Mouse (Mus musculus): Measurements from ENCODE around the gene Ldlrap1. TPM values are rescaled to one million over a fixed set of nuclear protein-coding genes. Genes with fewer than 3 reads are reported as not detected.
A peak's percentile ranks its signal among the peaks of the same experiment; 100 is the strongest.

Gene Ldlrap1
- total and polyA plus RNA-seq, 2 experiments from 2014 or later, result 1.7 to 2.3 TPM

DNA sequence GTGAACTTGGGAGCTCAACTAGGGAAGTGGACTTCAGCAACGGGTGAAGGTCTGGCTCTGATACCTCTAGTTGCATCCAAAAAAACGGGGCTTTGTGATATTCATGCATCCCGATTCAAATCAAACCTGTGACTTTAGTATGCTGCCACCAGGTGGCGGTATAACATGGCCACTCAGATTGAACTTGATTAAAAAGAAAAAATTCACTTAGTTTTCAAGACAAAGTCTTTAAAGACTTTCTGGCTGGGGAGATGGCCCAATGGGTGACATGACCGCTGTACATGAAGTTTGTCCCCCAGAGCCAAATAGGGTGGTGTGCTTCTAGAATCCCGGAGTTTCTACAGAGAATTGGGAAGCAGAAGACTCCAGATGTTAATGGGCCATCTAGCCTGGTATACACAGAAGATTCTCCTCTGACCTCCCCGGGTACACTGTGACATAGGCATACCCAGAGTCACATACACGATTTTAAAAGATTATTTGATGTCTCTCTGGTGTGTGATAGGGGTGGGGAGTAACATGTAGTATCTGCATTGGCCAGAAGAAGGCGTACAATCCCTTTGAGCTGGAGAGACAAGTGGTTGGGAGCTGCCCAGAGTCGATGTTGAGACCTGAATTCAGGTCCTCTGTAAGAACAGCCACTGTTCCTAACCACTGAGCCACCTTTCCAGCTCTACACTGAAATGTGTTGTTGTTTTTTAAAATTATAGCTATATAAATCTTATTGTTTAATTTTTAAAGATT, 25.6 kb upstream of the Ldlrap1 start:
- Histone ChIP-seq H3K4me1 (ENCODE audit: insufficient read depth) (no peaks in the 10 kb centered on the region), H3K4me2 (ENCODE audit: low read depth) (no peak overlapping the region), H3K27ac (ENCODE audit: low read depth, low read length) (no peak overlapping the region), H3K9me3 (ENCODE audit: low read length) (no peaks in the 10 kb centered on the region), H3K4me3 (ENCODE audit: low read depth, low read length) (no peak overlapping the region), H3K36me3 (ENCODE audit: insufficient read depth) (no peaks in the 10 kb centered on the region), H3K27me3 (ENCODE audit: insufficient read depth, low read length) (no peaks in the 10 kb centered on the region), H3K9ac (no peak overlapping the region)
- DNase-seq (peak; percentile 82), ATAC-seq (no peak)
- peak; percentile 86 for TF ChIP-seq CTCF (IDR thresholded peaks at IDR 0.05; ENCODE audit: low read depth)
- WGBS, result 44% methylated on average over 10 of the region's 10 CpGs

DNA sequence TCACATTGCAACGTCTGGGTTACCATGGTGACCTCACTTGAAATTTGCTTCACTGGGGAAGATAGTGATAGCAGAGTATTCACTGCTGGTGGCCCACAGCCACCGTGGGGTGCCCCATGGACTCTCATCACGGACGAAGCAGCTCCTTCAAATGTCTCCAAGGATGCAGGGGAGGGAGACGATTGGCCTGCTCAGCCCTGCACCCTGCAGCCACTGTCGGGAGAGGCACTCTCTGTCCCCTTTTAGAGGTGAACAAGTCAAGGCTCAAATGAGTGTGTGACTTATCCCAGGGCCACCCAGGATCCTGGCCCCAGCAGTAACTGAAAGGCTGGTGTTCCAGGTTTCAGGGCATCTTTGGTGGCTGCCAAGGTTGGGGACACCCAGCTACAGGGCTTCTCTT, 23.9 kb upstream of the Ldlrap1 start:
- 59% methylated on average over 6 of the region's 6 CpGs for WGBS
- Histone ChIP-seq H3K36me3 (ENCODE audit: insufficient read depth) (no peaks in the 10 kb centered on the region), H3K27ac (ENCODE audit: low read depth, low read length) (no peak overlapping the region), H3K4me3 (ENCODE audit: low read depth, low read length) (no peak overlapping the region), H3K4me2 (ENCODE audit: low read depth) (no peak overlapping the region), H3K9me3 (ENCODE audit: low read length) (no peaks in the 10 kb centered on the region), H3K9ac (no peak overlapping the region), H3K4me1 (ENCODE audit: insufficient read depth) (no peaks in the 10 kb centered on the region), H3K27me3 (ENCODE audit: insufficient read depth, low read length) (no peaks in the 10 kb centered on the region)
- TF ChIP-seq CTCF (IDR thresholded peaks at IDR 0.05; ENCODE audit: low read depth), result no peak
- ATAC-seq (no peak), DNase-seq (no peak)

DNA sequence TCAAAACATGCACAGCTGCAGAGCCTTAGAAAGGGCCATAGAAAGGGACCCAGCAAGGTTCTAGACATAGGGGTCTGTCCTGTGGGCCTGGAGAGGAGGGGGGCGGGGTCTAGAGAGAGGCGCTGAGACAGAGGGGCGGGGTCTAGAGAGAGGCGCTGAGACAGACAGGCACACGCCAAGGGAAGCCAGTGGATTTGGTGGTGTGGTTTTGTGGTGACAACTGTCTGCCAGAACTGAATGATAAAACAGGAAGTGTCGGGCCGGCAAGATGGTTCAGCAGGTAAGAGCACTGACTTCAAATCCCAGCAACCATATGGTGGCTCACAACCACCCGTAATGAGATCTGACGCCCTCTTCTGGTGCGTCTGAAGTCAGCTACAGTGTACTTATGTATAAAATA, 19.1 kb upstream of the Ldlrap1 start:
- Histone ChIP-seq H3K27me3 (ENCODE audit: insufficient read depth, low read length) (no peaks in the 10 kb centered on the region), H3K36me3 (ENCODE audit: insufficient read depth) (no peaks in the 10 kb centered on the region), H3K27ac (ENCODE audit: low read depth, low read length) (no peak overlapping the region), H3K9me3 (ENCODE audit: low read length) (no peaks in the 10 kb centered on the region), H3K9ac (no peak overlapping the region), H3K4me2 (ENCODE audit: low read depth) (no peak overlapping the region), H3K4me1 (ENCODE audit: insufficient read depth) (no peaks in the 10 kb centered on the region), H3K4me3 (ENCODE audit: low read depth, low read length) (no peak overlapping the region)
- WGBS, result 35% methylated on average over 10 of the region's 10 CpGs
- no peak for TF ChIP-seq CTCF (IDR thresholded peaks at IDR 0.05; ENCODE audit: low read depth)
- DNase-seq (no peak), ATAC-seq (no peak)

DNA sequence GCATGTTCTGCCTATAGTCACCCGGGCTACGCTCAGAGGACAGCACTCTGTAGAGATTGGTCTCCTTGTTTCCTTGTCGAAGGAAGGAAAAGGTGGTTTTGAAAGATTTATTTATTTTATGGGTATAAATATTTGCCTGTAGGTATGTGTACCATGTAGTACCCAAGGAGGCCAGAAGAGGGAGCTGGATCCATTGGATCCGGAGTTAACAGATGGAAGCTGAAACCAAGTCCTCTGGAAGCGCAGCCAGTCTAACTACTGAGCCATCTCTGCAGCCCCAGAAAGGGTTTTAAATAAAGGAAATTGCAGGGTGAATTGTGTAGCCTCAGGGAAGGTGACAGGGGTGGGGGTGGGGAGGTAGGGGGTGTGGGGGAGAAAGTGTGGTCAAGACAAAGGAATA, 16.9 kb upstream of the Ldlrap1 start:
- H3K27me3 ChIP-seq (ENCODE audit: insufficient read depth, low read length), result no peaks in the 10 kb centered on the region
- DNase-seq, result peak; percentile 39
- WGBS, result 56% methylated on average over 5 of the region's 5 CpGs
- ATAC-seq, result no peak
- no peaks in the 10 kb centered on the region for H3K36me3 ChIP-seq (ENCODE audit: insufficient read depth)
- H3K27ac ChIP-seq (ENCODE audit: low read depth, low read length), result no peak overlapping the region
- no peak overlapping the region for H3K4me2 ChIP-seq (ENCODE audit: low read depth)
- H3K4me3 ChIP-seq (ENCODE audit: low read depth, low read length), result no peak overlapping the region
- H3K4me1 ChIP-seq (ENCODE audit: insufficient read depth), result no peaks in the 10 kb centered on the region
- TF ChIP-seq CTCF (IDR thresholded peaks at IDR 0.05; ENCODE audit: low read depth), result peak; percentile 59
- no peak overlapping the region for H3K9ac ChIP-seq
- no peaks in the 10 kb centered on the region for H3K9me3 ChIP-seq (ENCODE audit: low read length)

DNA sequence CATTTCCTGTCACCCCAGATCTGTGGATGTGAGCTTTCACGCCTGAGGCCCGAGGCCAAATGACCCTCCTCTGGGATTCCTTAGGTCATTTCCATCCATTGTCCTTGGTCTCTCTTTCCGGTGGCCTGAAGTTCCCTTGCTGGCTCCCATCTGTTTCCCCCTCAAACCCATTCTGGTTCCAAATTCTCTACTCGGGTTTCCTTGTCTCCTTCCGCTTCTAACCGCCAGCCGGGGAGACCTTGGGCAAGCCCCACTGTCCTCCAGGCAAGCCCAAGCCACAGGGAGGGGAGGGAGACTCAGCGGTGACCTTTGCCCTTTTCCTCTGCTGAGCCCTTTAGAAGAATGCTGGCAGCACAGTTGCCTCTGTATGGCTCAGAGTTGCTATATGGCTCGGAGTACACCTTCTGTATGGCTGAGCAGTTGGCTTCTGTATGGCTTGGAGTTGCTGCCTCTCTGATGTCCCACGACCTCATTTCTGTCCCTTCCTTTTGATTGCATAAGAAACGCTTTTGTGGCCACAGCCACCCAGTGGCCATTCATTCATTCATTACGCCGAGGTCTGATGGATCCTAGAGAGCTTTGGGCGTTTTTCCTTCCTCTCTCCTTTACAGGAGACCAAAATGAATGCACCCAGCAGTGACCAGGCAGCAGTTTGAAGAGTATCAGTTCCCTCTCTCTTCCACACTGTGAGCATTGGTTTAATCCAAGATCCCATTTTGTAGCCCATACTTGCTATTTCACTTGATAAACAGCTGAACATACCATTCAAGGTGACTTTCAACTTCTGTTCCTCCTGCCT, 11.5 kb upstream of the Ldlrap1 start:
- ATAC-seq, result no peak
- H3K36me3 ChIP-seq (ENCODE audit: insufficient read depth), result no peaks in the 10 kb centered on the region
- WGBS, result 49% methylated on average over 14 of the region's 14 CpGs

DNA sequence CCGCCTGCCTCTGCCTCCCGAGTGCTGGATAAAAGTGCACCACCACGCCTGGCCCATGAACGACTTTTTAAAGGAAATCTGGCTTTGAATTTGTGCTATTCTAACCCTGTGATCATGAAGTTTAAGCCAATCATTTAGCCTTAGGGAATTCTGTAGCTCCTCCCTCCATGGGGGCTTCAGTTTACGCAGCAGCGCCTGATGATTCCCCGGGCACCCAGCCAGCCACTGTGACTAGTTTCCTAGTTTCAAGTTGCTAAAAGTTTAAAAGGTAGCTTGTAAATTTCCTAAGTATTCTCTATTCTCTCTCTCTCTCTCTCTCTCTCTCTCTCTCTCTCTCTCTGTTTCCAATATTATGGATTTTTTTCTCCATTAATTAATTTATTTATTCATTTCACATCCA, 8.4 kb upstream of the Ldlrap1 start:
- Histone ChIP-seq H3K9me3 (ENCODE audit: low read length) (no peaks in the 10 kb centered on the region), H3K4me2 (ENCODE audit: low read depth) (no peak overlapping the region), H3K9ac (no peak overlapping the region), H3K27ac (ENCODE audit: low read depth, low read length) (no peak overlapping the region), H3K36me3 (ENCODE audit: insufficient read depth) (no peaks in the 10 kb centered on the region), H3K4me3 (ENCODE audit: low read depth, low read length) (no peak overlapping the region), H3K4me1 (ENCODE audit: insufficient read depth) (no peaks in the 10 kb centered on the region), H3K27me3 (ENCODE audit: insufficient read depth, low read length) (no peaks in the 10 kb centered on the region)
- WGBS, result 55% methylated on average over 7 of the region's 7 CpGs
- no peak for TF ChIP-seq CTCF (IDR thresholded peaks at IDR 0.05; ENCODE audit: low read depth)
- ATAC-seq, result no peak
- no peak for DNase-seq

More for the DNA sequence above, 11.5 kb upstream of the Ldlrap1 start:
- Histone ChIP-seq H3K9ac (no peak overlapping the region), H3K27me3 (ENCODE audit: insufficient read depth, low read length) (no peaks in the 10 kb centered on the region), H3K4me2 (ENCODE audit: low read depth) (no peak overlapping the region), H3K9me3 (ENCODE audit: low read length) (no peaks in the 10 kb centered on the region), H3K4me3 (ENCODE audit: low read depth, low read length) (no peak overlapping the region), H3K4me1 (ENCODE audit: insufficient read depth) (no peaks in the 10 kb centered on the region), H3K27ac (ENCODE audit: low read depth, low read length) (no peak overlapping the region)
- TF ChIP-seq CTCF (IDR thresholded peaks at IDR 0.05; ENCODE audit: low read depth), result no peak
- no peak for DNase-seq
